ENCODE assay signal across 7 mouse cellular contexts in the genomic region with DNA sequence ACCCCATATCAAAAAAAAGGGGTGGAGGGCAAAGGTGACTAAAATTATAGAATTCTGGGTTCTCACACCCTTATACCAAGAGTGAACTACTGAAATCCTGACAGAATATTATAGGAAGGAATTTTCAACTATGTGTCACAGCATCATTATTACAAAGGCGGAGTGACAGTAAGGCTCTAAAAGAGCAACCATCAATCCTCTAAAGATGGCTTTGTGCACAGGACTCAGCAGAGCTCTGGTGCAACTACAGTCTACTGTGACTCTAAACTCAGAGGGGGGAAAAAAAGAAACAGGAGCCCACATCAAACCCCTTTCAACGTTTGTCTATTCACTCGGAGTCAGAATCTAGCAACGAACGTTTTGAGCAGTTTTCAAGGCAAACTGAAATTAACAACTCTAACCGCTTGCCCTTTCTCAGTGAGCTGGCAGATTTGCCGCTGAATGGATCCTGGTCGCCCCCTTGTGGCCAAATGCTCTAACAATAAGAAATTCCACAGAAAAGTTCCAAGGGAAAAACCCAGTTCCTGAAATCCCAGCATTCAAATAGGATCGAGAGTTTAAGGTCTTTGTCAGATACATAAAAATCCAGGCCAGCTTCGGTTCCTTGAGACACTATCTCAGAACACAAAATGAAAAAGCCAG. TPM values are rescaled to one million over a fixed set of nuclear protein-coding genes. Genes with fewer than 3 reads are reported as not detected.
A peak's percentile ranks its signal among the peaks of the same experiment; 100 is the strongest.
DNase-seq lines count a peak whose midpoint lies in the region; ATAC-seq lines count a peak whose summit lies in the region.

No protein-coding gene starts in this region.

- WGBS in intestine, embryonic 15.5 days = 19% methylated on average over 10 of the region's 10 CpGs

- no peak for ATAC-seq in intestine, embryonic 15.5 days

- H3K9me3 ChIP-seq in intestine, embryonic 15.5 days = no peaks in the 10 kb centered on the region

- no peak overlapping the region for H3K4me3 ChIP-seq in intestine, embryonic 15.5 days (replicated peaks)

- H3K4me1 ChIP-seq in intestine, embryonic 15.5 days (replicated peaks) = no peaks in the 10 kb centered on the region

- no peaks in the 10 kb centered on the region for H3K27me3 ChIP-seq in intestine, embryonic 15.5 days (replicated peaks)

- peak; percentile 80 for DNase-seq in ZHBTc4 (ENCODE audit: low read depth, low spot score)
- peak; percentile 89 to 93 for DNase-seq in cerebellum, postnatal 25 days
- peak; percentile 86 to 87 for DNase-seq in frontal cortex, postnatal 36 days (ENCODE audit: low spot score in 2 of 2)
- DNase-seq in left cerebral cortex, postnatal 25 days (ENCODE audit: low spot score in 2 of 2) = peak; percentile 76 to 87
- peak; percentile 83 for DNase-seq in mesoderm, embryonic 11.5 days (ENCODE audit: low read depth, low spot score)
- DNase-seq in skeletal muscle tissue, adult 2 months (ENCODE audit: low read depth, low spot score) = peak; percentile 44

- H3K9ac ChIP-seq in intestine, embryonic 15.5 days = no peak overlapping the region

- H3K36me3 ChIP-seq in intestine, embryonic 15.5 days = no peaks in the 10 kb centered on the region

- H3K4me2 ChIP-seq in intestine, embryonic 15.5 days (replicated peaks) = peak overlapping the region; percentile 22; the same call in 1 of the 2 replicates

- no peak overlapping the region for H3K27ac ChIP-seq in intestine, embryonic 15.5 days

- intact Hi-C loops in left cerebral cortex, postnatal 25 days (cut with DNase I) = loop anchor here (1.0 kb wide), 2 partner anchors 202 to 219 kb away; no protein-coding TSS in a partner anchor

RNA-seq across cellular contexts. Expression of gene Usp44, which starts 18.5 kb away (rescaled TPM):
- 0.38 and 0.43 TPM in 2 replicates for polyA plus RNA-seq in intestine, embryonic 15.5 days (2015; fragmentation: Nextera tagmentation; extraction: Ambion mirVana)
- total RNA-seq in left cerebral cortex, postnatal 25 days (2021) = not detected
